Mouse (Mus musculus) kidney, postnatal 25 days (tissue): ENCODE measurements around the gene Gm49721.
"Not testable (repeated sequence)": the region's sequence is repeated elsewhere in the genome, so short reads cannot be mapped to it uniquely, and the experiment has no call there.

Experiments used
- DNase-seq, 2 experiments: peaks; one replicate each; pipeline ENCODE4 v3.0.0; 2021; ENCODE audit warnings: mixed read lengths in 2 of 2

The Gm49721 gene

GRCm38 (mm10) chr17:6978287-6979248, at the start of gene Gm49721:
Gm49721 (plus strand) TSS chr17:6978904.
- DNase-seq = peak; percentile 72 to 90

- DNase-seq = not testable (repeated sequence)
Observed at GRCm38 (mm10) chr17:6931625-6932024, 47.1 kb upstream of the Gm49721 start.

- not testable (repeated sequence) for DNase-seq
Observed at GRCm38 (mm10) chr17:6942560-6942959, 36.1 kb upstream of the Gm49721 start.

GRCm38 (mm10) chr17:6947637-6947983, 31.1 kb upstream of the Gm49721 start:
- not testable (repeated sequence) for DNase-seq

- peak; percentile 88 to 94 for DNase-seq
Observed at GRCm38 (mm10) chr17:6947984-6948768, 30.5 kb upstream of the Gm49721 start, which contains the start of gene Rsph3b. Rsph3b (minus strand) TSS chr17:6948682.

GRCm38 (mm10) chr17:6948769-6949228, 29.9 kb upstream of the Gm49721 start:
- not testable (repeated sequence) for DNase-seq

GRCm38 (mm10) chr17:6958881-6959280, 19.8 kb upstream of the Gm49721 start:
- peak in 1 of 2 experiments; percentile 48 for DNase-seq

- DNase-seq = peak; percentile 39 to 50
Observed at GRCm38 (mm10) chr17:6959543-6960259, 19.0 kb upstream of the Gm49721 start.

GRCm38 (mm10) chr17:6960349-6960748, 18.4 kb upstream of the Gm49721 start:
- DNase-seq = not testable (repeated sequence)

GRCm38 (mm10) chr17:6960776-6961175, 17.9 kb upstream of the Gm49721 start, which contains the start of gene Tagap1:
Tagap1 (minus strand) TSS chr17:6961156.
- DNase-seq = peak in 1 of 2 experiments; percentile 58

GRCm38 (mm10) chr17:6961181-6962000, 17.3 kb upstream of the Gm49721 start:
- DNase-seq = not testable (repeated sequence)

GRCm38 (mm10) chr17:6962339-6962738, 16.4 kb upstream of the Gm49721 start:
- not testable (repeated sequence) for DNase-seq

GRCm38 (mm10) chr17:6962936-6963335, 15.8 kb upstream of the Gm49721 start:
- DNase-seq = peak; percentile 33 to 50

- DNase-seq = peak in 1 of 2 experiments; percentile 50
Observed at GRCm38 (mm10) chr17:6965364-6965763, 13.3 kb upstream of the Gm49721 start.

- DNase-seq = not testable (repeated sequence)
Observed at GRCm38 (mm10) chr17:6967673-6968072, 11.0 kb upstream of the Gm49721 start.

- DNase-seq = not testable (repeated sequence)
Observed at GRCm38 (mm10) chr17:6970334-6970733, 8.4 kb upstream of the Gm49721 start, which contains the start of gene Rnaset2b. Rnaset2b (plus strand) TSS chr17:6970634.

- peak in 1 of 2 experiments; percentile 59 for DNase-seq
Observed at GRCm38 (mm10) chr17:6971238-6971637, 7.5 kb upstream of the Gm49721 start.

GRCm38 (mm10) chr17:6972836-6973396, 5.8 kb upstream of the Gm49721 start:
- DNase-seq = not testable (repeated sequence)

GRCm38 (mm10) chr17:6974985-6975384, 3.7 kb upstream of the Gm49721 start:
- DNase-seq = not testable (repeated sequence)

GRCm38 (mm10) chr17:6979380-6979779, 676 bp downstream of the Gm49721 start:
- DNase-seq = peak in 1 of 2 experiments; percentile 41

GRCm38 (mm10) chr17:6980144-6980543, 1.4 kb downstream of the Gm49721 start:
- not testable (repeated sequence) for DNase-seq
